Mouse (Mus musculus): Measurements from ENCODE around the gene Bst1. TPM values are rescaled to one million over a fixed set of nuclear protein-coding genes. Genes with fewer than 3 reads are reported as not detected.

The Bst1 gene
- polyA plus RNA-seq, 1 experiment, result 1.6 TPM

GRCm38 (mm10) chr5:43810427-43811062 is 8.1 kb upstream of the Bst1 start:
- no peak for DNase-seq (ENCODE audit: low read depth)

- no peak for DNase-seq (ENCODE audit: low read depth)
These were observed 4.1 kb upstream of the Bst1 start for GRCm38 (mm10) chr5:43814536-43814935.

GRCm38 (mm10) chr5:43815769-43816168 is 2.9 kb upstream of the Bst1 start:
- no peak for DNase-seq (ENCODE audit: low read depth)

GRCm38 (mm10) chr5:43820785-43821184 is 2.1 kb downstream of the Bst1 start:
- no peak for DNase-seq (ENCODE audit: low read depth)

GRCm38 (mm10) chr5:43821538-43821937 is 2.9 kb downstream of the Bst1 start, which contains the start of gene Fbxl5:
Gene Fbxl5 (minus strand): TSS chr5:43821638.
- no peak for DNase-seq (ENCODE audit: low read depth)

- no peak for DNase-seq (ENCODE audit: low read depth)
These were observed 3.5 kb downstream of the Bst1 start for GRCm38 (mm10) chr5:43822199-43822598.

- DNase-seq (ENCODE audit: low read depth), result no peak
These were observed 4.1 kb downstream of the Bst1 start for GRCm38 (mm10) chr5:43822824-43823223.

- no peak for DNase-seq (ENCODE audit: low read depth)
These were observed 5.9 kb downstream of the Bst1 start for GRCm38 (mm10) chr5:43824580-43824979.

GRCm38 (mm10) chr5:43826883-43827282 is 8.2 kb downstream of the Bst1 start:
- no peak for DNase-seq (ENCODE audit: low read depth)

- DNase-seq (ENCODE audit: low read depth), result no peak
These were observed 8.7 kb downstream of the Bst1 start for GRCm38 (mm10) chr5:43827366-43827765.

- no peak for DNase-seq (ENCODE audit: low read depth)
These were observed 17.9 kb downstream of the Bst1 start for GRCm38 (mm10) chr5:43836590-43836989.

GRCm38 (mm10) chr5:43837372-43837771 is 18.7 kb downstream of the Bst1 start:
- DNase-seq (ENCODE audit: low read depth), result no peak

- no peak for DNase-seq (ENCODE audit: low read depth)
These were observed 22.7 kb downstream of the Bst1 start for GRCm38 (mm10) chr5:43841144-43842010.

- DNase-seq (ENCODE audit: low read depth), result no peak
These were observed 23.3 kb downstream of the Bst1 start for GRCm38 (mm10) chr5:43842011-43842285.

- no peak for DNase-seq (ENCODE audit: low read depth)
These were observed 24.0 kb downstream of the Bst1 start for GRCm38 (mm10) chr5:43842576-43843155.

- no peak for DNase-seq (ENCODE audit: low read depth)
These were observed 26.4 kb downstream of the Bst1 start for GRCm38 (mm10) chr5:43845083-43845482.

GRCm38 (mm10) chr5:43845646-43846045 is 27.0 kb downstream of the Bst1 start:
- no peak for DNase-seq (ENCODE audit: low read depth)

GRCm38 (mm10) chr5:43846227-43846626 is 27.5 kb downstream of the Bst1 start:
- no peak for DNase-seq (ENCODE audit: low read depth)

- no peak for DNase-seq (ENCODE audit: low read depth)
These were observed 28.9 kb downstream of the Bst1 start for GRCm38 (mm10) chr5:43847555-43847954.

GRCm38 (mm10) chr5:43848275-43848674 is 29.6 kb downstream of the Bst1 start:
- DNase-seq (ENCODE audit: low read depth), result no peak

- DNase-seq (ENCODE audit: low read depth), result no peak
These were observed 34.6 kb downstream of the Bst1 start for GRCm38 (mm10) chr5:43853096-43853867.

GRCm38 (mm10) chr5:43853868-43854488 is 35.3 kb downstream of the Bst1 start:
- no peak for DNase-seq (ENCODE audit: low read depth)
